Mouse (Mus musculus) midbrain, embryonic 10.5 days (tissue): ENCODE measurements at regions not wholly inside any gene's neighbourhood (a gene's known extent, or its start where the extent isn't known, plus 50 kb on each side); places are given as distances from the start of the nearest gene placed in this dataset.

Source experiments
- DNase-seq: peaks from one replicate; pipeline ENCODE4 v3.0.0-alpha.2; 2017; ENCODE audit warnings: low spot score
- H3K27ac ChIP-seq: fragments of 300-500 bp; sonication (generic); replicated peaks from 2 replicates; pipeline ENCODE4 v1.5.1; 2016; ENCODE audit warnings: mild to moderate bottlenecking
- H3K27me3 ChIP-seq: fragments of 300-500 bp; sonication (generic); 2 replicates; pipeline ENCODE4 v1.6.1; 2016; ENCODE audit warnings: low read depth, mild to moderate bottlenecking; ENCODE audit not compliant: poor library complexity, severe bottlenecking
- H3K36me3 ChIP-seq: fragments of 300-500 bp; sonication (generic); 2 replicates; pipeline ENCODE4 v1.6.1; 2016; ENCODE audit warnings: mild to moderate bottlenecking, moderate library complexity
- H3K4me1 ChIP-seq: fragments of 300-500 bp; sonication (generic); 2 replicates; pipeline ENCODE4 v1.6.1; 2016
- H3K4me3 ChIP-seq: fragments of 300-500 bp; sonication (generic); 2 replicates; pipeline ENCODE4 v1.5.1; 2016; ENCODE audit warnings: mild to moderate bottlenecking, moderate library complexity
- H3K9me3 ChIP-seq: fragments of 300-500 bp; sonication (generic); replicated peaks from 2 replicates; pipeline ENCODE4 v1.6.1; 2016; ENCODE audit warnings: mild to moderate bottlenecking
- WGBS: fragments of 180-500 bp; shearing (Covaris S2); methylation state at CpG from one replicate; pipeline ENCODE4 v1.1.7; 2016; 5-methylcytosine and 5-hydroxymethylcytosine counted together

DNA sequence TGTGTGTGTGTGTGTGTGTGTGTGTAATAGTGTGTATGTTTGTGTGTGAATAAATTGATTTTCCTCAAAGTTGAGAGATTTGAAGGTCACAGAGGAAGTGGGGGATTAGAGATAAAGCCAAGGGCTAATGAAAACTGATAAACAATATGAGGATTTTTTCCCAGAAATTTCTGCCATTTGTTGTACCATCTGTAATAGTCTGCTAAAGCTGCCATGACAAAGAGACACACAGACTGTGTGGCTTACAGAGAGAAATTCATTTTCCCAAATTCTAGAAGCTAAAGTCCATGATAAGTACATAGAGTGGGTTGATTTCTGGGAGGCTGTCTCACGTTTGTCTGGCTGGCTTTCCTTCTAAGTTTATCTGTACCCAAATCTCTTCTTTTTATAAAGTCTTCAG, 259.6 kb downstream of the Ndufa4 start:
- no peaks in the 10 kb centered on the region for H3K27me3 ChIP-seq
- H3K27ac ChIP-seq: no peak overlapping the region
- DNase-seq: no peak
- H3K4me3 ChIP-seq: no peak overlapping the region
- 70% methylated on average over 1 of the region's 1 CpGs for whole genome bisulfite sequencing
- H3K36me3 ChIP-seq: no peaks in the 10 kb centered on the region
- no peaks in the 10 kb centered on the region for H3K4me1 ChIP-seq
- H3K9me3 ChIP-seq: no peaks in the 10 kb centered on the region

DNA sequence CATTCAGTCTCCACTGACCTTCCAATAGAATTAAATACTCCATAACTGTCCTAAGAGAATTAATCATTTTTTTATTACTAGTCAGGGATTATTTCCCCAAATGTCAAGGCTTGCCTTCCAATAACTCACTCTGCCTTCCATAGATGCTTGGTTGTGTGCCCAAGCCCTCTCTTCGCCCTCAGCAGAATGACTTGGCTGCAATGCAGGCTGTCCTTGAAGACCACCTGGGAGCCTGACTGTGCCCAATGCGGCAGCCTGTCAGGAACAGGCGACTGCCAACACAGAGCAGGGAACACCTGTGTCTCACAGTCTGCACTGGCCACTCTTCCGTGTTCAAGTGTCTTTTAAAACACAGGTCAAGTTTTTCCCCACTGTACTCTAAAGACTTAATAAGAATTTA, 294.0 kb downstream of the Ndufa4 start:
- 79% methylated on average over 4 of the region's 4 CpGs for WGBS
- Histone ChIP-seq H3K27ac (no peak overlapping the region), H3K4me1 (no peaks in the 10 kb centered on the region), H3K27me3 (no peaks in the 10 kb centered on the region), H3K4me3 (no peak overlapping the region), H3K36me3 (no peaks in the 10 kb centered on the region), H3K9me3 (no peaks in the 10 kb centered on the region)
- DNase-seq: no peak

DNA sequence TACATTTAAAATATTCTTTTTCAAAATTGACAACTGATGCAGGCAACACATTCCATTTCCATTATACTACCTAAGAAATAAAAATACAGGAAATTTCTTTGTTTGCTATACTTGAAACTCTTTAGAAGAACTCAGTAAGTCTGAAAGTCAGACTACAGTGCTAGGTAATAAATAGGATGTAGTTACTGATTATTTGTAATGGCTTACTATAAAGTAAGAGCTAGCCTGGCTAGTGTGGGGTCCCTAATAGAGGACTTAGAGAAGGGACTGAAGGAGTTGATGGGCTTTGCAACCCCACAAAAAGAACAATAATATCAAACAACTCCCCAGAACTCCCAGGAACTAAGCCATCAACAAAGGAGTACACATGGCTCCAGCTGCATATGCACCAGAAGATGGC, 299.1 kb downstream of the Ndufa4 start:
- Histone ChIP-seq H3K27me3 (no peaks in the 10 kb centered on the region), H3K4me3 (no peak overlapping the region), H3K9me3 (no peaks in the 10 kb centered on the region), H3K36me3 (no peaks in the 10 kb centered on the region), H3K4me1 (no peaks in the 10 kb centered on the region), H3K27ac (no peak overlapping the region)
- DNase-seq: no peak

DNA sequence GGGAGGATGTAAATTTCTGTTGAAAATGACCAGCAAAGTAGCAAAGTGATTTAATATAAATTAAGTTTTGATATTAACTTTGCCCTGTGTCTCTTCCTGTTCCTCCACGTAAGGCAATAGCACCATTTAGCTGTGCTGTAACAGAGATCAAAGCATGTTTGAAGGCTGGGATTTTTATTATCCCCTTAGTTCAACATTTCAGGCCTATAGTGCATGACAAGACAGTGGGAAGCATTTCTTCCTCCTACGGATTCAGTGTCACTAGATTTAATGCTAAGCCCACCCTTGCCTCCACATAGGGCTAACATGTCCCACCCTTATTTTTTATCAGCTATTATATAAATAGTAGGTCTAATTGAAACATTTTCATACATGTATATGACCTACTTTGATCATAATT, 299.6 kb downstream of the Ndufa4 start:
- H3K9me3 ChIP-seq: no peaks in the 10 kb centered on the region
- H3K27ac ChIP-seq: no peak overlapping the region
- no peak for DNase-seq
- no peaks in the 10 kb centered on the region for H3K4me1 ChIP-seq
- no peak overlapping the region for H3K4me3 ChIP-seq
- no peaks in the 10 kb centered on the region for H3K36me3 ChIP-seq
- H3K27me3 ChIP-seq: no peaks in the 10 kb centered on the region
- 86% methylated on average over 2 of the region's 2 CpGs for WGBS

DNA sequence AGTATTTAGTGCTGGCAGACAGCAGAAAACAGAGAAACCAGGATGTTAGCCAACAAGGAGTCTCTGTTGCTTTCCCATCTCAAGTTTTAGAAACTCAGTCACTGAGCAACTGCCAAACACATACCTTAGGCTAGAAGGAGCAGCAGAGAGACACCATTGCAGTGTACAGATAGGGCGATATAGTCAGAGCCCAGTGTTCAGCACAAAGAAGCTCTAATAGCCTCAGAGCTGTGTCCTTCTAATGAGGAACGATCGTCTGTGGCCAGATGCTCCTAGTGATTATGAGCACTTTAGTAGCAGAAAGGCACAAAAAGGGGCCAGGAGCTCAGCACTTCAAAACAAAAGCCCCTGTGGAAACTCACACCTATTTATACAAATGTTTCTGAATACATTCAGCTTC, 301.2 kb downstream of the Ndufa4 start:
- 85% methylated on average over 3 of the region's 3 CpGs for WGBS

DNA sequence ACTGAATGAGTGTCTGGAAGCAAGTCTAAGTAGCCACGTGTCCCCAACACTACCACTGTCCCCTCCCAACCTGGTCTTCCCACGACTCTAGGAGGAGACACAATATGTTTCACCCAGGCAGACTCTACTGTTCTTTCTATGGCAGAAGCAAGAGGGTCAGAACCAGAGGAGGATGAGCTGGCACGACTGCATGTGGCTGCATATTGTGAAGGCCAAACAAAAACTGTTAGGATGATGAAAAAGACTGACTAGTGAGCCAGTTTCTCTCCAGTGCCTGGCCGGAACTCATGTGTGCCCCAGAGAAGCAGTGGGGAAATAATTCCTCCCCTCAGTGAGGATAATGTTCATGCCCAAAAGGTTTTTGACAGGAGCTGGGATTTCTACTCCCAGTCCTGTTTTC, 301.8 kb downstream of the Ndufa4 start:
- H3K27me3 ChIP-seq: no peaks in the 10 kb centered on the region
- H3K4me3 ChIP-seq: no peak overlapping the region
- no peaks in the 10 kb centered on the region for H3K4me1 ChIP-seq
- no peaks in the 10 kb centered on the region for H3K9me3 ChIP-seq
- 76% methylated on average over 4 of the region's 4 CpGs for WGBS
- no peak overlapping the region for H3K27ac ChIP-seq
- DNase-seq: no peak
- no peaks in the 10 kb centered on the region for H3K36me3 ChIP-seq

More for the DNA sequence above, 301.2 kb downstream of the Ndufa4 start:
- Histone ChIP-seq H3K4me1 (no peaks in the 10 kb centered on the region), H3K27ac (no peak overlapping the region), H3K36me3 (no peaks in the 10 kb centered on the region), H3K4me3 (no peak overlapping the region), H3K27me3 (no peaks in the 10 kb centered on the region), H3K9me3 (no peaks in the 10 kb centered on the region)
- DNase-seq: no peak

DNA sequence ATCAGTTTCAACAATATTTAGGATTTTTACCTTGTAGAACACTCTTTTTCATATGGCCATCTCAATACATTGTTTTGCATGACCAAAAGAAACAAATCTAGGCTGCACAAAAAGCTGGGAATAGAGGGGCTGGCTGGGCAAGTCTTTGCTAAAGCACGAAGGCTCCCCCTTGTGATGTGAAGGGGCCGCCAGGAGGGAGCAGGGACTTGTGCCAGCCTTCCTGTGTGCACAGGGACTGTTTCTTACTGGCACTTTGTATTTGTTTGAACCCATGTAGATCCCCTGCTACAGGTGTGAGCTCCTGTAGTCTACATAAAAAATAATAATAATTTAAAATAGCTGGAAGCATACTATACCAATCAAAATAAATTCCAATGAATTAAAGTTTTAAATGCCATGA, 312.4 kb downstream of the Ndufa4 start:
- H3K4me3 ChIP-seq: no peak overlapping the region
- DNase-seq: no peak
- WGBS: 53% methylated on average over 2 of the region's 2 CpGs

DNA sequence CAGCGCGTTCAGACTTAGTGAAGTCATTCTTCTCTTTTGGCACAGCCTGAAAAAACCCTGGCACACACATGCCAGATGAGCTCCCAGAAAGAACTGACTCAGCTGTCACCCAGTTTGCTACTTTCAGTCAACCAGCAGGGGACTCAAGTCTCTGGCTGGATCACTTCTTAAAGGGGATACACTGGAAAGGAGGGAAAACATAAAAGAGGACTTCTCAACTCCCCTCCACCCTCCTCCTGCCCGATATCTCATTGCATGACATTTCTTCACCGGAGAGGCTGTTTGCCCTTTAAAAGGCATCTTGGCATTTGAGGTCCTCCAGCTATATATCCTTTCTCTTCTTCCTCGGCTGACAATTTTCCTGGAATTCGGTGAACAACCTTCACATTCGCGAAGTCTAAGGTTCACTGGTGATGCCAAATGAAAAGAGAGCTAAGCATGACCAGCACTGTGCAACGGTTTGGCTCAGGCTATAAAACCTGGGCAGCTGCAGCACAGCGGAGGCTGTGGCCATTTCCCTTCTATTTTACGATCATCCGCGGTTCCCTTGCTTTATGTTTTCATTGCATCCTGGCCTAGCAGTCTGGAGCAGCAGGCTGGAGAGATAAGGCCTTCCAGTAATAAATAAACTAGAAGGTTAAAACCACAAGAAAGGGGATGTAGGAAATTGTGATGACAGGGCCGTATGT, 313.6 kb downstream of the Ndufa4 start:
- no peak for DNase-seq
- Histone ChIP-seq H3K27me3 (no peaks in the 10 kb centered on the region), H3K36me3 (no peaks in the 10 kb centered on the region), H3K9me3 (no peaks in the 10 kb centered on the region), H3K4me3 (no peak overlapping the region), H3K4me1 (no peaks in the 10 kb centered on the region), H3K27ac (no peak overlapping the region)
- WGBS: 85% methylated on average over 14 of the region's 14 CpGs

More for the DNA sequence above, 312.4 kb downstream of the Ndufa4 start:
- no peaks in the 10 kb centered on the region for H3K36me3 ChIP-seq
- no peaks in the 10 kb centered on the region for H3K4me1 ChIP-seq
- no peaks in the 10 kb centered on the region for H3K9me3 ChIP-seq
- H3K27me3 ChIP-seq: no peaks in the 10 kb centered on the region
- H3K27ac ChIP-seq: no peak overlapping the region

DNA sequence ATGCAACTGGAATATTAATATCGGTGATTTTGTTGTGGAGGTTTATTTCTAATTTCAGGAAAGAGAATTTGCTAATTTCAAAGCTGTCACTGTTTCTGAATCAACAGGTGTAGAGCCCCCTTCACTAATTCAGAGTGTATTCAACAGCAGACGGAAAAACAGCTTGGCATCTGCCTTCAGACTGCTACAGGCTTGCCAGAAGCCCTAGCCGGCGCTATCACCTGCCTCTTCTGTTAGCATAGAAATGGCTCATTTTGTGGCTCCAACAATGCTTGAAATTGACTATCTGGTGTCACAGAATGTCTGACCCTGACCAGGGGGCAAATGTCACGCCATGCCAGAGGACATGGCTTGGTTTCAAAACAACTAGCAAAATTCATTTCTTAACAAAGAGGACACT, 331.2 kb downstream of the Ndufa4 start:
- H3K4me3 ChIP-seq: no peak overlapping the region
- H3K36me3 ChIP-seq: no peaks in the 10 kb centered on the region
- H3K4me1 ChIP-seq: no peaks in the 10 kb centered on the region
- DNase-seq: no peak
- H3K27me3 ChIP-seq: no peaks in the 10 kb centered on the region
- H3K27ac ChIP-seq: no peak overlapping the region
- no peaks in the 10 kb centered on the region for H3K9me3 ChIP-seq
- WGBS: 92% methylated on average over 5 of the region's 5 CpGs

DNA sequence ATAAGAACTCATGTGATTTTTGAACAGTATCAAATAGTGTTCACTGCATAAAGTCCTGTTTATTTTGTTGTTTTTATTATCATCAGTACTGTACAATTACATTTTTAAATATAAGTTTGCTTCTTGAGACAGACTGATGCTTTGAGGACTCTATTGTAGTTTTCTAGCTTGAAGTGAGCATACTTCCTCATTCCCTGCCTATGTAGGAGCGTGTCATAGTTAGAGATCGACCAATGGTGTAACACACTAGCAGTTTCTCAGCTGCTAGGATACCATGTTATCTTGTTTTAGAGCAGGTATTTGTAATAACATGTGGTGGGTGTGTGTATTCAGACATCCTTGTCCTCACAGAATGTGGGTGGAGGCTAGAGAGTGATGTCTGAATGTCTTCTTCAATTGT, 342.1 kb downstream of the Ndufa4 start:
- no peak overlapping the region for H3K27ac ChIP-seq
- H3K4me1 ChIP-seq: no peaks in the 10 kb centered on the region
- no peaks in the 10 kb centered on the region for H3K9me3 ChIP-seq
- no peak for DNase-seq
- WGBS: 96% methylated on average over 2 of the region's 2 CpGs
- no peaks in the 10 kb centered on the region for H3K27me3 ChIP-seq
- no peaks in the 10 kb centered on the region for H3K36me3 ChIP-seq
- H3K4me3 ChIP-seq: no peak overlapping the region

DNA sequence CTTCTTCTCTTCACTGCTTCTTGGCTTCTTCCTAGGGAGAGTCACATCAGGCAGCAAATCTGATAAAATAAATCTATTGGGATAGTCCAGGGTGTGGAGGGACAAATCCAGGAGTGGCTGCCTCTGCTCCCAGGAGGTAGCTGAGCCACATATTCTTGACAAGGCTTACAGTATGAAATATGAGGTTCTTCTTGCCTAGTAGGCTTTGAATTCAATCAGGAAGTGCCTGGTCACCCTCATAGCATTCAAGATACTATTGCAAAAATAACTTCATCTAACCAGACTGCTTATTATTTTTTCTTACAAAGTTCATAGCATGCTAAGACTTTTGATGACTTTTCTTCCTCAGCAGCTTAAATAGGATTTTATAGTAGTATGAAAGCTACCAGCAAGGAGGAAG, 356.8 kb downstream of the Ndufa4 start:
- no peak overlapping the region for H3K27ac ChIP-seq
- H3K36me3 ChIP-seq: no peaks in the 10 kb centered on the region
- no peaks in the 10 kb centered on the region for H3K4me1 ChIP-seq
- no peak overlapping the region for H3K4me3 ChIP-seq
- H3K27me3 ChIP-seq: no peaks in the 10 kb centered on the region
- H3K9me3 ChIP-seq: no peaks in the 10 kb centered on the region
- DNase-seq: no peak

DNA sequence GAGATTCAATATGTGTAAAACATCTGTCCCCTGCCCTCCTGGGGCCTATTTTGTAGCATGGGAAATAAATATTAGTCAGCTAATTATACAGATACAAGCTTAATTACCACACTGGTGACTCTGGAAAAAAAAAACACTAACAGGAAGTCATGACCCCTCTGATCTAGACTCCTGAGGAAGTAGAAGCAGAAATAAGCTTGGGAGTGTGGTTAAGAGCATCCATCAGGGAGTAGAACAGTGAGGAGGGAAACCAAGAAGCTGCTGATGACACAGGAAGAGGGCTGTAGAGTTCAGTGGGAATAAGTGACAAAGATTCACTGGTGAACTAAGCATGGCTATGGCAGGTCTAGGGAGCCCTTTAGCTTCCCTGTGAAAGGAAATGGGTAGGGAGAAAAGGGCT, 360.0 kb downstream of the Ndufa4 start:
- H3K36me3 ChIP-seq: no peaks in the 10 kb centered on the region
- no peaks in the 10 kb centered on the region for H3K4me1 ChIP-seq
- no peaks in the 10 kb centered on the region for H3K9me3 ChIP-seq
- no peak for DNase-seq
- H3K4me3 ChIP-seq: no peak overlapping the region
- no peaks in the 10 kb centered on the region for H3K27me3 ChIP-seq
- H3K27ac ChIP-seq: no peak overlapping the region

DNA sequence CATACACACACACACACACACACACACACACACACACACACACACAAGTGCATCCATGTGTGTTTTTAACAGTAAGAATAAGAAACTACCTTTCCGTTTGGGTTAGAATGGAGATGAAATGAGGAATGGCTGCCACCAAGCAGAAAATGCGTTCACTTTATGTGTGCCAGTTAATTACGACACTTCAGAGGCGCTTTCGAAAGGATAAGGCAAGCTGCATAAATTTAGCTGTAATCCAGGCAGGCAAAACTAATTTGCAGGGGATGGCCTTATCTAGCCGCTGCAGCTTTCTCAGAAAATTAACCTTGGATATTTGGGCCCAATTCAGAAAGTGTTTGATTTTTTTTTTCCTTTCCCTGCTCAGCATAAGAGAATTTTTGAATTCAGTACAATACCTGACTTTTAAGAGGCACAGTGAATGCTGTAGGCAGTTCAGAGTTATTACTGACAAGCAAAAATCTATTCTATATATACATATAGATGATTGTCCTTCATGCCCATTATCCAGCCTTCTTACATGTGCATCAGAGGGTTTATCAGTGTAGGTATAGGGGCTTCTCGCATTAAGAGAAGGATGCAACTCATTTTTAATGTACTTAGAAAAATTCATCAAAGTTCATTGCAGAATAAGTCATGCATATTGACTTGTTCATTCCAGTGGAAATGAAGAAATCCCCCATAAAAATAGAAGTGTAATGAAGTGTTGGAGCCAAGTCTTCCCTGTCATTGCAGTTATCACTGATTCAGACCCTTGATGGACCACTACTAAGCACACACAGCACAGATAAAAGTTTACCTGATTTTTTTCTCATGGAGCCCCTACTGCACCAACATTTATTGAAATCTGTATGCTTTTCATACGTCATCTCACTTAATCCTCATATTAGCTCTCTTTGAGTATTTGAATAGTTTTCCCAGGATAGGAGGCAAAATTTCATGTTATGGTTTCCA, 372.1 kb downstream of the Ndufa4 start:
- Histone ChIP-seq H3K36me3 (no peaks in the 10 kb centered on the region), H3K4me3 (no peak overlapping the region), H3K9me3 (no peaks in the 10 kb centered on the region), H3K27ac (no peak overlapping the region), H3K4me1 (no peaks in the 10 kb centered on the region), H3K27me3 (no peaks in the 10 kb centered on the region)
- 79% methylated on average over 8 of the region's 8 CpGs for WGBS
- DNase-seq: no peak
